Mouse (Mus musculus) cerebellum, adult 8-10 months (tissue): ENCODE results near the gene Rnase1.
"Not testable (repeated sequence)": the region's sequence is repeated elsewhere in the genome, so short reads cannot be mapped to it uniquely, and the experiment has no call there.

Experiments
- DNase-seq: peaks from one replicate; pipeline ENCODE4 v3.0.0; 2022

Gene Rnase1

GRCm38 (mm10) chr14:51146685-51147084 is at the start of gene Rnase1:
TSS of gene Rnase1 (minus strand) at chr14:51146785.
- DNase-seq, result no peak

GRCm38 (mm10) chr14:51195681-51196080 is 49.1 kb upstream of the Rnase1 start:
- DNase-seq, result no peak

DNA sequence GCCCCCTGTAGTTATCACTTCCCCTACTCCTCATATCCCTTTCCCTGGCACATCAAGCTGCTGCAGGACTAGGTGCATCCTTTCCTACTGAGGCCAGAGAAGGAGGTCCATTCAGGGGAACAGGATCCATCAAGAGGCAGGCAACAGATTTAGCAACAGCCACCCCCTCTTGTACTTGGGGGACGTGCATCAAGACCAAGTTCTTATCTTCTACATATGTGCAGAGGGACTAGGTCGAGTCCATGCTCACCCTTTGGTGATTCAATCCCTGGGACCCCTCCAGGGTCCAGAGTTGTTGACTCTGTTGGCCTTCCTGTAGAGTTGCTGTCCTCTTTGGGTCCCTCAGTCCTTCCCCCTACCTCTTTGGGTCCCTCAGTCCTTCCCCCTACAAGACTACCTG is 34.5 kb upstream of the Rnase1 start:
- DNase-seq, result not testable (repeated sequence)

GRCm38 (mm10) chr14:51173843-51174242 is 27.3 kb upstream of the Rnase1 start:
- DNase-seq, result no peak

GRCm38 (mm10) chr14:51172947-51173346 is 26.4 kb upstream of the Rnase1 start:
- not testable (repeated sequence) for DNase-seq

GRCm38 (mm10) chr14:51172095-51172865 is 25.7 kb upstream of the Rnase1 start:
- DNase-seq, result peak; percentile 15

GRCm38 (mm10) chr14:51166068-51166467 is 19.5 kb upstream of the Rnase1 start:
- DNase-seq, result no peak

DNA sequence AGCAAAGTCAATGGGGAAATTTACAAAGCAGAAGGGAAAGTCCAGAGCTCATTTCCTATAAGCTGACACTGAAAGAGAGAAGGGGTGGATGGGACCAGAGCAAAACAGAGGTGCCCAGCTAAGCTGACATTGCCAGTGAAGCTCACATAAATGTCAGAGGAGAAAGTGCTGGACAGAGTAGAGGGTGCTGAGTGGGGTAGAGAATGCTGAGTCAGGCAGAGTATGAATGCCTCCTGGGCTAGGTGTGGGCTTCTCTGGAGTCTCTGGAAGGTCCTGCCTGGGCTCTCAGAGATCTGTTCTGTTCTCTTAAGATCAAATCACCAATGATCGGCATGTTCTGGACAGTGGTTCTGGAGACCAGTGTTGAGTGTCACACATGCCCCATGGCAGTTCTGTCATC is 18.9 kb upstream of the Rnase1 start:
- no peak for DNase-seq

DNA sequence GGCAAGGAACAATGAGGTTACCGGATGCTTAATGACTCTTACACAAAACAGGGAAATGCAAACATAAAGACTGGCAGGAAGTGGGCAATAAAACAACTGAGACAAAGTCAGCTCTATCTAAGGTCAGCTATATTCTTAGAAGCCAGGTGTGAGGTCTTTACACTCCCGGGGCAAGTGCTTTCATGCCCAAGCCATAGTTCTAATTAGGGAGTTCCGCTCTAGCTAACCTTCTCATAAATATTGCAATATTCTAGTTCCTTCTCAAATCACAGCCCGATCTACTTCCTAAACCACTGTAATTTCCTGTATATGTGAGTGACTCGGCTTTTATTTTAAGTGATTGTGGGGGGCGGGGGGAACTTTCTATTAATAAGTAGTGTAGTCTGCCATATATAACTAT is 16.7 kb upstream of the Rnase1 start:
- DNase-seq, result not testable (repeated sequence)

- DNase-seq, result not testable (repeated sequence)
Measured at GRCm38 (mm10) chr14:51161976-51162375, 15.4 kb upstream of the Rnase1 start, which contains the start of gene Rnase2b. TSS of gene Rnase2b (plus strand) at chr14:51162260.

GRCm38 (mm10) chr14:51157072-51157471 is 10.5 kb upstream of the Rnase1 start:
- DNase-seq, result no peak

GRCm38 (mm10) chr14:51156736-51157068 is 10.1 kb upstream of the Rnase1 start:
- no peak for DNase-seq

DNA sequence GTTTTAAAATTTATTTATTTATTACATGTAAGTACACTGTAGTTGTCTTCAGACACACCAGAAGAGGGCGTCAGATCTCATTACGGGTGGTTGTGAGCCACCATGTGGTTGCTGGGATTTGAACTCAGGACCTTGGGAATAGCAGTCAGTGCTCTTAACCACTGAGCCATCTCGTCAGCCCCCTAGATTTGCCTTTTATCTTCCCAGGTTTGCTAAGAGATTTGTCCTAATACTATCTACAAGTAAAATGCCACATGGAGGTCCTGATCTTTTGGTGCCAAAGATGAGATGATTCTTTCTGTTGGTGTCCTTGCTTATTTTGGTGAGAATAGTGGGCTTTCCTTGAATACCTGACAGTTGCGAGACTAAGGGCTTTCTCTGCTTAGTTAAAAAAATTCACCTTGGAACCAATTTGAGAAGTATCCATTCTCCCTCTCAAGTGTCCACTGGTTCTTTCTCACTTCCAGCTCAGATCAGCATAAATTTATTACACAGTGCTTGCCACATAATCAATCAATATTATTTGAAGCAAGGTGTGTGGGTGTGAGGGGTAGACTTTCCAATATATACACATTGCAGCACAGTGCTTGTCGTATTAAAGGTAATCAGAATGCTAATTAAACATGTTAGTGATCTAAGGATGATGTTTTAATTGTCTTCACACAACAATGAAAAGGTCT is 9.6 kb upstream of the Rnase1 start:
- DNase-seq, result no peak

DNA sequence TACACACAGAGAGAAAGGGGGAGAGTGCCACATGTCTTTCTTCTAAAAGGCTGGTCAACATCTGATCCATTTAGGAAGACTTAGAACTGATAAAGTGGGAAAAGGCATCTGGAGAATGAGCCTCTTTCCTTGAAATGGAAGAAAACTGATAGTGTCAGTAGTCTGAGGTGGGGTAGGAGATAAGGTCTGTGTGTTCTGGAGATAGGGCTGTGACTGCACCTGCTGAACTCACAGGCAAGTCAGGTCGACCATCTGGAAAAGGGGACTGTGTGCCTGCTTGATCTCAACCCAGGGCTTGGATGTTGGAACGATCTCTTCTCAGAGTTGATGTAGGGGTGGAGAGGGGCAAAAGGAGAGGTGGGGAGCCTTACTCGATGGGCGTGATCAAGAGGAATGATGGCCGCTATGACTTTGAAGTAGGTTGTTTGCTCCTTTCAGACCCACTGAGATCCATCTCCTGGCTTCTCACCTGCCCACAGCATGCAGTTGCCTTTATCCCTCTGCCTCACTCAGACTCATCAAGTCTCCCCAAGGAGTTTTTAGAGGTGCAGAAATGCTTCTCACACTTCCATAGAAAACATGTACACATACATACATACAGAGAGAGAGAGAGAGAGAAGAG is 5.8 kb upstream of the Rnase1 start:
- DNase-seq, result no peak

- no peak for DNase-seq
Measured at GRCm38 (mm10) chr14:51150206-51150831, 3.7 kb upstream of the Rnase1 start.

DNA sequence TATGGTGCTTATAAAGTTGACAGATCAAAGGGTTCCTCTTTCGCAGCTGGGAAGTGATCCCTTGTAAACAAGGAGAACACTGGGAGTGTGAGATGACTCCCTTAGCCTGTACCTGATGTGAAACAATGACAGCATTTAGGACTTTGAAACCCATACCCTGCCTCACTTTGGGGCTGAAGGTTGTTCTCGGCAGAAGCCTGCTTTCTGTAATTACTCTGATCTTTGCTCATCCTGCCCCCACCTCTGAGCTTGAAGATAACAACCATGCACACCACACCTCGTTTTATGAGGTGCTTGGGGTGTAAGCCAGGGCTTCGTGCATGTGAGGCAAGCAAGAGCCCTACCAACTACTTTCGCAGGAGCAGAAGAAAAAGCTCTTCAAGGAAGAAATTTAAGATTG is 2.6 kb upstream of the Rnase1 start:
- no peak for DNase-seq

DNA sequence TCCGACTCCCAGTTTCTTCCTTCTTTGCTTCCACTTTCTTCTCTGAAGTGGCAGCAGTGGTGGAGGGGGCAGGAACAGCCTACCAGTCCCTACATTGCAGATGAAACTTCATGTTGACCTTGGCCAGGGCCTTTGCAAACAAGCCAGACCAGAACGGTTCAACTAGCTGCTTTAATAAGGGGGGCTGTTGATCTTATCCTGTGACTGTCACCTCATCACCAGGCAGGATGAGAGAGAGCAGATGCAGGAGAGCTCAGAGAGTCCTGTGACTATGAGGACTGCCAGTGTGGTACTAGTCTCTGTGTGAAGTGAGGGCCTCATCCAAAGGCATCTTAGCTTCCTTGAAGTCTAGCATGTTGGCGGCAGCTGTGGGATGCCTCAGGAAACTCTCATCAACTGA is 1.4 kb upstream of the Rnase1 start:
- no peak for DNase-seq

DNA sequence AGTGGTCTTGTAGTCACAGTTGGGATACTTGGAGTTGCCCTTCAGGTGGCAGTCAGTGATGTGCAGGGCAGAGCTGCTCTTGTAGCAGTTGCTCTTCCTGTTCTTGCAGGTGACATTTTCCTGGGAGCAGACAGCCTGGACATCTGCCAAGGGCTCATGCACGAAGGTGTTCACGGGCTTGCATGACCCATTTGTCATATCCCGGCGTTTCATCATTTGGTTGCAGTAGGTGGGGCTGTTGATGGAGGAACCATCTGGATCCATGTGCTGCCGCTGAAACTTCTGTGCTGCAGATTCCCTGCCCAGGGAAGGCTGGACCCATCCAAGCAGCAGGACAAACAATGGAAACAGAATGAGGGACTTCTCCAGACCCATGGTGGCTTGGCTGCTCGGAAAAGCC is 1.1 kb downstream of the Rnase1 start:
- no peak for DNase-seq

DNA sequence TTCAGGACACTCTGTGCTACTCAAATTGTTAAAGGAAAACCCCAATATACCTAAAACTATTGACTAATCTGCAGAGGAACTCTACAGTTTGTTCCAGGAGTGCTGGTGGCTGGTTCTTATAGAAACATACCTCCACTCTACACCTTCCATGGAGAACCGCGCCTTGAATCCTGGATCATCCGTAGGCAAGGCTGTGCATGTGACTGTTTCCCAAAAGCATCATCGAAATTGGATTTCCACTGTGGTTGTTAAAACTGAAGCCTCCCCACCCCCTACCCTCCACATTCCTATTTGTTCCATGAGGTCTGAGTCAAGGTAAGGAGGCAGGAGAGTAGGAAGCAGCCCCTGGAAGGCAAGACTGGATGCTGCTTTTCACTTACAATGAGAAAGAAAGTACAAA is 2.1 kb downstream of the Rnase1 start:
- DNase-seq, result no peak

DNA sequence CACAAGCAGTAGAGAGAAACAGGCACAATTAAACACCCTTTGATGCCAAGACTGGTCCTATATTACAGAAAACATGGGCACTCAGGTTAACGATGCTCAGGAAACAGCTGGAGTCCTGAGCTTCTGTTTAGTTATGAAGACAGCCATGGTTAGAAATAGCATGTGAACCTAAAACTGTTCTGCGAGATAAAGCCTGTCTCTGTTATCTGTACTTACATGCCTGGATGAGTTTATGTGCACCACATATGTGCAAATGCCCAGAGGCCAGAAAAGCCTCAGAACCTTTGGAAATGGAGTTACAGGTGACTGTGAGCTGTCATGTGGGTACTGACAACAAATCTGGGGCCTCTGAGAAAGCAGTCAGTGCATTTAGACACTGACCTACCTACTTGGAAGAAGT is 2.6 kb downstream of the Rnase1 start:
- no peak for DNase-seq

DNA sequence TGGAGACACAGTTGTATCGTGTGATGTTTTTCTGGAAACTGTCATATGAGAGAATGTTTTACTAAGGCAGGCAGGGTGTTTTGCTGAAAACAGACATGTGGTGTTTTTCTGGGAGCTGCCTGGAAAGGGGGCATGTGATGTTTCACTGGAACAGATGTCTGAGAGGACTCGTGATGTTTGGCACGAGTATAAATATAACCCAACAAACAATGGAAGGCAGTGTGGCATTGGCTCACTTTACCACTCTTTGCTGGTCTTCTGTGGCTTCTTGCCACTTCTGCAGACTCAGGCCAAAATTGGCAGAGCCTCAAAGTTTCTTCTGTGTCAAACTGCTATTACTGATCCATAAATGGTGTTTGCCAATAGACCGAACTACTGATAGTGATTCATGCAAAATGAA is 3.3 kb downstream of the Rnase1 start:
- no peak for DNase-seq

DNA sequence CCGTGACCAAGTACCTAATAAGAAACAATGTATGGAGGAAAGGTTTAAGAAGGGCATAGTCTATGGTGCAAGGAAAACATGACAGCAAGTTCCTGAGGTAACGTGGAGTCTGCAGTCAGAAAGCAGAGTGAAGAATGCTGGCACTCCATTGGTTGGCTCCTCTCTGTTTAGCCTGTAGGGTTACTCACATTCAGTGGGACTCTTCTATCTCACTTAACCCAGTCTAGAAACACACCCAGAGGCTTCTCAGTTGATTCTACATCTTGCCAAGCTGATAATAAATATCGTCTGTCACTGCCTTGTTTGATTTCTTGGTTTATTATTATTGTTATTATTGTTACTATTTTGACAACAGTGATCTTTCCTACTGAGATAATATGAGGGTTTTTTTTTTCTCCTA is 4.0 kb downstream of the Rnase1 start:
- no peak for DNase-seq

DNA sequence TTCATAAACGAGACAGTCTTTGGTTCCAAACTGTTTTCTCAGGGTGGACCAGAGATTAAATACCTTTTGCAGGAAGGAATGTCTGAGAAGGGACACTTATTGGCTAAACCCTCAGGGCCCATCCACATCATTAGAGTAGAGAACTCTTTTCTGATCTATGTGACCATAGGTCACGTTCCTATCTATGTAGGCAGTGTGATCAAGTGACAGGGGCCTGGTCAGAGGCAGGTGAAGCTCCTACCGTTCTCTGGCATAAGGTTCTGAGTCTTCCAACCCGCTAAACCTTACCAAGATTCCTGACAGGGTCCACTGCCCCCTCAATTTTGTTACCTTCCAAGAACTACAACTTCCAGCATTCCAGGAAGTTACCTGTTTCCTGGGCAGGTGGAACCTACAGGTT is 4.5 kb downstream of the Rnase1 start:
- DNase-seq, result no peak

DNA sequence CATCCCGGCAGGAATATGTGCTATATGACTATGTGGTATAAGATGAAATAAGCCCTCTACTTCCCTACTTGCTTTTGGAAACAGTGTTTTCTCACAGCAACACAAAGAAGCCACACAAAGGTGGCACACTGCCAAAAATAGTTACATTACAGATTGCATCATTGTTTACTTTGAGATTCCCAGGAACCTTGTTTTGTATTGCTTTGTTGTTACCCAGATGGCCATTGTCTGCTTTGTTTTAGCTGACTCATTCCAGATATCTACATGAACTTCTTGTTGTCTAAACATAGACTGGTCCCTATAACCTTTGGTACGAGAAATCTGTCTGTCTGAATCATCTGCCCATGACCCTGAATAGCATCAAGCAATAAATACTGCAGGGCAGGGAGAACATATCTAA is 6.2 kb downstream of the Rnase1 start:
- DNase-seq, result no peak
